Mouse (Mus musculus): ENCODE results near the gene Dclk2.

Gene Dclk2

DNA sequence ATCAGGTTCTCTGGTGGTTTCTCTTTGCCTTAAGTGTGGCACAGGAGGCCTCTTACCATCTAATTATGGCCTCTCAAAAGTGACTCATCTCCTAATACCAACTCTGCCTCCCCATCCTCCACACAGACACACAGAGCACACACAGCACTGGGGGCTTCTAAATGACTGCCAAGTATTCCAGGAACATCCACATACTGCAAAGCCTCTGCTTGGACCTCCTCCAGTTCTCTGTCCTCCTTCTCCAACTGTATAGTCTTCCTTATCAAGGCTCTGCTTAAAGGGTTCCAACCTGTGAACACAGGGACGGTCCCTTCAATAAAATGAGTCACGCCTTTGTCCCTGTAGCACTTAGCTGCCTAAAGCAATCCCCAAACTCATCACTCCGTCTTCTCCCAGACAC, 51.9 kb downstream of the Dclk2 start:
- H3K27me3 ChIP-seq (ENCODE audit: control insufficient read depth, insufficient read depth, low read length, poor library complexity, severe bottlenecking) = no peaks in the 10 kb centered on the region
- no peak for DNase-seq (ENCODE audit: low read depth, low spot score)
- H3K36me3 ChIP-seq (ENCODE audit: control insufficient read depth, insufficient read depth, low read length, poor library complexity, severe bottlenecking) = no peaks in the 10 kb centered on the region

GRCm38 (mm10) chr3:86863327-86864008, 57.2 kb downstream of the Dclk2 start:
- Histone ChIP-seq H3K36me3 (ENCODE audit: control insufficient read depth, insufficient read depth, low read length, poor library complexity, severe bottlenecking) (no peaks in the 10 kb centered on the region), H3K27me3 (ENCODE audit: control insufficient read depth, insufficient read depth, low read length, poor library complexity, severe bottlenecking) (no peaks in the 10 kb centered on the region)
- DNase-seq (ENCODE audit: low read depth, low spot score) = no peak

DNA sequence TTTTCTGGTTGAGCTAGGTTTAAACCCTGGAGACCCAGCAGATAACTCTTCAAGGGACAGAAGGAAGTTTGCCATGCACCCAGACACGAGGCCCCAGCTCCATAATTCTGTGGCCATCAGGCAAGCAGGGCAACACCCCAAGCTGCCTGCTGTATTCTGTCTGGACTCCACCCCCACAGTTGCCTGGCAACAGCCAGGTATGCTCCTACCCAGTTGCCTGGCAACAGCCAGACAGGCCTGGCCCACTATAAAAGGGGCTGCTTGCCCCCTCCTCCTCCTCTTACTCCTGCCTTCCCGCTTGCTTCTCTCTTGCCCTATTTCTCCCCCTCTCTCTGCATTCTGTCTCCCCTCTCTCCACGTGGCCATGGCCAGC, 57.7 kb downstream of the Dclk2 start:
- no peaks in the 10 kb centered on the region for H3K27me3 ChIP-seq (ENCODE audit: control insufficient read depth, insufficient read depth, low read length, poor library complexity, severe bottlenecking)
- no peaks in the 10 kb centered on the region for H3K36me3 ChIP-seq (ENCODE audit: control insufficient read depth, insufficient read depth, low read length, poor library complexity, severe bottlenecking)
- no peak for DNase-seq (ENCODE audit: low read depth, low spot score)

GRCm38 (mm10) chr3:86862245-86862938, 58.3 kb downstream of the Dclk2 start:
- no peak for DNase-seq (ENCODE audit: low read depth, low spot score)
- H3K36me3 ChIP-seq (ENCODE audit: control insufficient read depth, insufficient read depth, low read length, poor library complexity, severe bottlenecking) = no peaks in the 10 kb centered on the region
- no peaks in the 10 kb centered on the region for H3K27me3 ChIP-seq (ENCODE audit: control insufficient read depth, insufficient read depth, low read length, poor library complexity, severe bottlenecking)

DNA sequence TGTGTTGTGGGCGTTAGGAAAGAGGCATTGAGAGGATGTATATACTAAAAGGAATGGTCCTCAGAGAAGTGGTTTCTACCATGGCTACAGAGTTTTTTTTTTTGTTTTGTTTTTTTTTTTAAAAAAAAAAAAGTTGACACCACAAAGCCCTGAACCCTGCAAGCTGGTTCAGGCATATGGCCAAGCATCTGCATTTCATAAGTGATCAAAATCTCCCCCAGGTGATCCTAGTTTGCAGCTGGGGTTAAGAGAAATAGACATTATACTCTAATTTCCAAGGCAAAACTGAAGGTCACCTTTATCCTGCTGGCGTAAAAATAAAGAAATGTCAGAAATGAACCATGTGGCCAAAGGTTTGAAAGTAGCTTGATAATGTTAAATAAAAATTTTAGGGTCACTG, 60.9 kb downstream of the Dclk2 start:
- DNase-seq (ENCODE audit: low read depth, low spot score) = no peak
- no peaks in the 10 kb centered on the region for H3K36me3 ChIP-seq (ENCODE audit: control insufficient read depth, insufficient read depth, low read length, poor library complexity, severe bottlenecking)
- H3K27me3 ChIP-seq (ENCODE audit: control insufficient read depth, insufficient read depth, low read length, poor library complexity, severe bottlenecking) = no peaks in the 10 kb centered on the region

DNA sequence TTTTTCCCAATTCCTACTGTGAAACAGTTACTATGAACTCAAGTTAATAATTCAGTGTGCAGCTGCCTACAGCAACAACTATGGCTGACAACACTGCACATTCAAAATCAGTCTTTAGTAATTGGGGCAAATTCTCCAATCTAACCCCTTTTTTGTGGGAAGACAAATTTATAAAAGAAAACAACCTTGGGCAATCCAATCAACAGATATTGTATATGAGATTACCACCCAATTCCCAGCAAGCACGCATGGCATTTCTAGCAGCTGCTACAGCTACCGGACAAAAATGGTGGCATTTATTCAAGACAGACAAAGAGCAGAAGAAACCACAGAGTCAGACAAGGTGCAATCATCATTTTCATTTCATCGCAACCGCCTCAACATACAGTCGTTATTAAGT, 62.0 kb downstream of the Dclk2 start:
- H3K36me3 ChIP-seq (ENCODE audit: control insufficient read depth, insufficient read depth, low read length, poor library complexity, severe bottlenecking) = no peaks in the 10 kb centered on the region
- no peak for DNase-seq (ENCODE audit: low read depth, low spot score)
- H3K27me3 ChIP-seq (ENCODE audit: control insufficient read depth, insufficient read depth, low read length, poor library complexity, severe bottlenecking) = no peaks in the 10 kb centered on the region

DNA sequence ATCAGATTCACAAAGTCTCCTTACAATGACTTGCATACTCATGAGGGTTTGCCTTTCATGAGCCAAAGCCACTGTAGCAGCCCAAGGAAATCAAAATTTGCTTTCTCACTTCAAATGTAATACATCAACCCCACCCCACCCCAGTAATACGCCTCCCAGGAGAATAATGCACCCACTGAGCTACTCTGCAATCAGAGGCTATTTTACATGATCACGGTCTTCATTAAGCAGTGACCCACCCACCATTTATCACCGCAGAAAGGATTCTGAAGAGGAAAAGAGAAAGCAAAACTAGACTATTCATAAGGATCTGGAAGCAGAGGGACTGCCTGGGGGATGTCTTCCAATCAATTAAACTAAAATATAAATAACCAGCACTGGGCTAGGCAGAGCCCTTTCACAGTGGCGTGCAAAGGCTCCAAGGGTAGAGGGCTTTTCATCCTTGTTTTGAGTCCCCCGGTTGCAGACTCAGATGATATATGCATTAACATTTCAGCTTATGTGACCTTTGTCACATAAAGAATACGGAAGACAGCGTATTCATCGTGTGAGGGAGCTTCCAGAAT, 62.7 kb downstream of the Dclk2 start:
- H3K27me3 ChIP-seq (ENCODE audit: control insufficient read depth, insufficient read depth, low read length, poor library complexity, severe bottlenecking) = no peaks in the 10 kb centered on the region

GRCm38 (mm10) chr3:86852867-86853266, 67.8 kb downstream of the Dclk2 start:
- no peaks in the 10 kb centered on the region for H3K27me3 ChIP-seq (ENCODE audit: control insufficient read depth, insufficient read depth, low read length, poor library complexity, severe bottlenecking)
- H3K36me3 ChIP-seq (ENCODE audit: control insufficient read depth, insufficient read depth, low read length, poor library complexity, severe bottlenecking) = no peaks in the 10 kb centered on the region
- DNase-seq (ENCODE audit: low read depth, low spot score) = no peak

More for the DNA sequence above, 62.7 kb downstream of the Dclk2 start:
- DNase-seq (ENCODE audit: low read depth, low spot score) = no peak
- H3K36me3 ChIP-seq (ENCODE audit: control insufficient read depth, insufficient read depth, low read length, poor library complexity, severe bottlenecking) = no peaks in the 10 kb centered on the region

DNA sequence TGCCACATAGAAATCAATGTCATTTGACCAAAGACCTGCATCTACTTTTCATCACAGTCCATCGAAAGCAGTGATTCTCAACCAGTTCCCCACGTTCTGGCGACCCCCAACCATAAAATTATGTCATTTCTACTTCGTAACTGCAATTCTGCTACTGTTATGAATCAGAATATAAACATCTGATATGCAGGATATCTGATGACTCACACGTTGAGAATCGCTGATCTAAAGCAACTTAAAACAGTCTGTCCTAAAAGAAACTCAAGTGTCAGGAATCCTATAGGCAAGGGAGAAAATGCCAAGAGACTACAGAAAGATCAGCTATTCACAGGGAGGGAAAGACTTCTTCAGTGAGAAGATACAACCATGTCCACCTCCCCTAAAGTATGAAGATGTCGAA, 69.5 kb downstream of the Dclk2 start:
- H3K36me3 ChIP-seq (ENCODE audit: control insufficient read depth, insufficient read depth, low read length, poor library complexity, severe bottlenecking) = no peaks in the 10 kb centered on the region
- DNase-seq (ENCODE audit: low read depth, low spot score) = no peak

DNA sequence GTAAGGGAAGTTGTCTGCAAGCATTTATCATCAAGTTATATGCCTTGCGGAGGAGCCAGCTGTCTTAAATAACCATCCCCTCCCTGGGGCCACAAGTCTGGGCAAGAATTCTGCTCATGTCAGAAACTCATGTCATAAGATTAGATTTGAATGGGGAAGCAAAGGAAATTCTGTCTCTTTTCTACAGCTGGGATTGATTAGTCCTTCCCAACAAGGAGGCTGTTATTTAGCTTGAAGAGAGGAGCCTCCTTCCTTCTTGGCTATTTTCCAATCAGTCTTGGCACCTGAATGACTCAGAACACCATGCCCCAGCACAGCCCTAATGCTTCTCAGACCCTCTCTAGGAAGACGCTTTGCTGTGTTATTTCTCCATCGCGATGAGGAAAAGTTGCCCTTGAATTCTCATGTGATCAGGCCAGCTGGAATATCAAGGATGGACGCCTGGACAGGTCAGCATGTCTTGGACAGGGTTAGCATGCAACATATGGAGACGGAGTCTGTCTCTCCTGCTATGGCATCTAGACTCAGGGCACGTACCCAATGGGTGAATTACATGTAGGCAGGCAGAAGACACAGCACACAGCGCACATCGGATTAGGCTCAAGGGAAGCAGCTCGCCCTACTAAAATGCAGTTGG, 70.1 kb downstream of the Dclk2 start:
- no peak for DNase-seq (ENCODE audit: low read depth, low spot score)
- Histone ChIP-seq H3K27me3 (ENCODE audit: control insufficient read depth, insufficient read depth, low read length, poor library complexity, severe bottlenecking) (no peaks in the 10 kb centered on the region), H3K36me3 (ENCODE audit: control insufficient read depth, insufficient read depth, low read length, poor library complexity, severe bottlenecking) (no peaks in the 10 kb centered on the region)

More for the DNA sequence above, 69.5 kb downstream of the Dclk2 start:
- no peaks in the 10 kb centered on the region for H3K27me3 ChIP-seq (ENCODE audit: control insufficient read depth, insufficient read depth, low read length, poor library complexity, severe bottlenecking)

DNA sequence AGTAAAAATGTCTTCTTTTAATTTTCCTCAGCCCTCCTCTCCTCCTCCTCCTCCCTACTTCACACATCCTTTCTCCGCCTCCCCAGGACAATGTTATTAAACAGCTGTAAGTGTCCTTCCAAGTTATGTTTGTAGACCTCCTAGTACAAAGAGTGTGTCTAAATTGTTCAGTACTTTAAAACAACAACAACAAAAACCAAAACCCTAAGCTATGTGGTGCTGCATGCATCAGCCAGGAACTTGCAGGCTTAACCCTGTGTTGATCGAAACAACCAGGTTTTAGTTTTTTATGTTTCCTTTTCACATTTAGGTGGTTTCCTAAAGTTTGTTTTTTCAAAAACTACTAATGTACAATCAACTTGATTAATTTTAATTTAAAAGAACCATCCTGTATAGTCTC, 71.3 kb downstream of the Dclk2 start:
- DNase-seq (ENCODE audit: low read depth, low spot score) = no peak
- no peaks in the 10 kb centered on the region for H3K36me3 ChIP-seq (ENCODE audit: control insufficient read depth, insufficient read depth, low read length, poor library complexity, severe bottlenecking)
- no peaks in the 10 kb centered on the region for H3K27me3 ChIP-seq (ENCODE audit: control insufficient read depth, insufficient read depth, low read length, poor library complexity, severe bottlenecking)

GRCm38 (mm10) chr3:86847536-86847935, 73.1 kb downstream of the Dclk2 start:
- no peak for DNase-seq (ENCODE audit: low read depth, low spot score)
- Histone ChIP-seq H3K36me3 (ENCODE audit: control insufficient read depth, insufficient read depth, low read length, poor library complexity, severe bottlenecking) (no peaks in the 10 kb centered on the region), H3K27me3 (ENCODE audit: control insufficient read depth, insufficient read depth, low read length, poor library complexity, severe bottlenecking) (no peaks in the 10 kb centered on the region)

DNA sequence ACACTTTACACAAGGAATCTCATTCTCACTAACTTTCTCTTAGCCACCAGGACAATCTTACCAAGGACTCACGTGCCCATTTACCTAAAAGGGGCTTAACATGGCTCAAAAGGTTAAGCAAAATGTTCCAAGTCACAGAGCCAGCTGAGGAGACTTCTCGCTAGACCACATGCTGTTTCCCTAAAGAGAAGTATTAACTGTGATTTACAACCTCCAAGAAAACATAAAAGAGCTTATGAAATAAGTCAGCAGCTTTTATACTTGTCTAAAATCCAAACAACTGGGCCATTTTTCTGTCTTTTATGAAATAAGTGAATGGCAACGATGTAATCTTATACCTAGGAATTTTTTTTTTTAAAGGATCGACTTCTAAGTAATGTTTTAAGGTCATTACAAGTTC, 74.6 kb downstream of the Dclk2 start:
- DNase-seq (ENCODE audit: low read depth, low spot score) = no peak
- Histone ChIP-seq H3K36me3 (ENCODE audit: control insufficient read depth, insufficient read depth, low read length, poor library complexity, severe bottlenecking) (no peaks in the 10 kb centered on the region), H3K27me3 (ENCODE audit: control insufficient read depth, insufficient read depth, low read length, poor library complexity, severe bottlenecking) (no peaks in the 10 kb centered on the region)

GRCm38 (mm10) chr3:86845578-86845977, 75.1 kb downstream of the Dclk2 start:
- Histone ChIP-seq H3K27me3 (ENCODE audit: control insufficient read depth, insufficient read depth, low read length, poor library complexity, severe bottlenecking) (no peaks in the 10 kb centered on the region), H3K36me3 (ENCODE audit: control insufficient read depth, insufficient read depth, low read length, poor library complexity, severe bottlenecking) (no peaks in the 10 kb centered on the region)
- no peak for DNase-seq (ENCODE audit: low read depth, low spot score)

DNA sequence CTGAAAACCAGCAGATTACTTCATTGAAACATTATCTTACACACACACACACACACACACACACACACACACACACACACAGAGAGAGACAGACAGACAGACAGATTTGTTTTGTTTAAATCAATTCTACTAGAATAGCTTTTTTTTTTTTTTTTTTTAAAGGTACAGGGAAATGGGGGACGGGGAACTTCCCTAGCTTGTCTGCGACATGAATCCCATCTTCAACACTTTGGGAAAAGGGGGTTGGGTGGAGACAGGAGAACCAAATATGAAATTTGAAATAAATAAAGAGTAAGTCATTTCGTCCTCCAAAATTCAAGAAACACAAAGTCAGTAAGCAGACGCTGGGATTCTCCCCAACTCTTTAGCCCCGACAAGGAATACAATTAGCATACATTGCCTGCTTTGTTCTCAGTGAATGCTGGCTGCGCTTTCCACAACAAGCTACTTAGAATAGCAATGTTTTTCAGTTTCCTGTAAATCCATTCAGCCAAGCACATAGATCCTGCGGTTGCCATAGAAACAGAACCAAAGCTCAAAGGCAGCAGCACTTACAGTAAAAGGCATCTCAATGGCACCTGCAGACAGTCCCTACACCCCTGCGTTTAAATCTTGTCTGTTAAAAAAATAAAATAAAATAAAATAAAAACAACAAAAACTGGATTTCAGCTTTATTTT, 75.7 kb downstream of the Dclk2 start:
- H3K27me3 ChIP-seq (ENCODE audit: control insufficient read depth, insufficient read depth, low read length, poor library complexity, severe bottlenecking) = no peaks in the 10 kb centered on the region
- H3K36me3 ChIP-seq (ENCODE audit: control insufficient read depth, insufficient read depth, low read length, poor library complexity, severe bottlenecking) = no peaks in the 10 kb centered on the region
- peak; percentile 63 for DNase-seq (ENCODE audit: low read depth, low spot score)
